Mouse (Mus musculus): Measurements from ENCODE around the gene Mrto4. TPM values are rescaled to one million over a fixed set of nuclear protein-coding genes. Genes with fewer than 3 reads are reported as not detected.
"Not testable (repeated sequence)": the region's sequence is repeated elsewhere in the genome, so short reads cannot be mapped to it uniquely, and the experiment has no call there.

The Mrto4 gene
- polyA plus RNA-seq (2015; fragmentation: Nextera tagmentation; extraction: Ambion mirVana), result 93.3 and 98.9 TPM in 2 replicates

GRCm38 (mm10) chr4:139351931-139352711 is at the start of gene Mrto4, which contains the start of the genes Emc1 and Ubr4:
Gene Mrto4, minus strand, starts transcription at chr4:139352576.
Gene Emc1, plus strand, starts transcription at chr4:139352587.
Gene Ubr4, plus strand, starts transcription at chr4:139352609.
- Histone ChIP-seq H3K36me3 (peaks cover 53% of the 10 kb centered on the region), H3K27me3 (no peaks in the 10 kb centered on the region), H3K4me1 (peaks cover 20% of the 10 kb centered on the region), H3K9ac (peak within 1 kb of the TSS; percentile 89), H3K27ac (peak within 1 kb of the TSS; percentile 96), H3K4me2 (peak within 1 kb of the TSS; percentile 87), H3K9me3 (no peaks in the 10 kb centered on the region), H3K4me3 (peak within 1 kb of the TSS; percentile 78)
- peak; percentile 87 for ATAC-seq (ENCODE audit: insufficient number of reproducible peaks, low FRiP score, low TSS enrichment, low read depth)
- WGBS, result under 1% methylated on average over 64 of the region's 64 CpGs

GRCm38 (mm10) chr4:139400487-139400886 is 48.1 kb upstream of the Mrto4 start:
- Histone ChIP-seq H3K36me3 (peaks cover 93% of the 10 kb centered on the region), H3K27ac (no peak overlapping the region), H3K27me3 (no peaks in the 10 kb centered on the region), H3K4me3 (no peak overlapping the region), H3K9ac (no peak overlapping the region), H3K4me1 (no peaks in the 10 kb centered on the region), H3K9me3 (no peaks in the 10 kb centered on the region), H3K4me2 (no peak overlapping the region)
- 85% methylated on average over 5 of the region's 5 CpGs for WGBS
- ATAC-seq (ENCODE audit: insufficient number of reproducible peaks, low FRiP score, low TSS enrichment, low read depth), result no peak

- no peaks in the 10 kb centered on the region for H3K9me3 ChIP-seq
- H3K4me2 ChIP-seq, result no peak overlapping the region
- H3K4me3 ChIP-seq, result no peak overlapping the region
- 40% methylated on average over 2 of the region's 2 CpGs for WGBS
- peaks cover 93% of the 10 kb centered on the region for H3K36me3 ChIP-seq
- ATAC-seq (ENCODE audit: insufficient number of reproducible peaks, low FRiP score, low TSS enrichment, low read depth), result no peak
- H3K27me3 ChIP-seq, result no peaks in the 10 kb centered on the region
- no peak overlapping the region for H3K9ac ChIP-seq
- H3K27ac ChIP-seq, result no peak overlapping the region
- no peaks in the 10 kb centered on the region for H3K4me1 ChIP-seq
Measured at GRCm38 (mm10) chr4:139395431-139395830, 43.1 kb upstream of the Mrto4 start.

GRCm38 (mm10) chr4:139389557-139389956 is 37.2 kb upstream of the Mrto4 start:
- H3K36me3 ChIP-seq, result peaks cover 50% of the 10 kb centered on the region
- peaks cover 4% of the 10 kb centered on the region; the same call in 1 of the 2 replicates for H3K4me1 ChIP-seq
- WGBS, result 86% methylated on average over 4 of the region's 4 CpGs

GRCm38 (mm10) chr4:139386869-139387319 is 34.5 kb upstream of the Mrto4 start:
- Histone ChIP-seq H3K9me3 (no peaks in the 10 kb centered on the region), H3K27me3 (no peaks in the 10 kb centered on the region), H3K4me1 (peaks cover 11% of the 10 kb centered on the region), H3K27ac (no peak overlapping the region), H3K9ac (no peak overlapping the region), H3K36me3 (peaks cover 27% of the 10 kb centered on the region), H3K4me3 (no peak overlapping the region), H3K4me2 (no peak overlapping the region)
- 69% methylated on average over 6 of the region's 6 CpGs for WGBS
- no peak for ATAC-seq (ENCODE audit: insufficient number of reproducible peaks, low FRiP score, low TSS enrichment, low read depth)

More at GRCm38 (mm10) chr4:139389557-139389956, 37.2 kb upstream of the Mrto4 start:
- no peak overlapping the region for H3K4me2 ChIP-seq
- no peak overlapping the region for H3K4me3 ChIP-seq
- no peaks in the 10 kb centered on the region for H3K27me3 ChIP-seq
- H3K27ac ChIP-seq, result no peak overlapping the region
- no peak overlapping the region for H3K9ac ChIP-seq
- no peaks in the 10 kb centered on the region for H3K9me3 ChIP-seq
- no peak for ATAC-seq (ENCODE audit: insufficient number of reproducible peaks, low FRiP score, low TSS enrichment, low read depth)

GRCm38 (mm10) chr4:139385841-139386240 is 33.5 kb upstream of the Mrto4 start:
- not testable (repeated sequence) for H3K27me3 ChIP-seq; H3K9me3 ChIP-seq; H3K4me2 ChIP-seq; H3K9ac ChIP-seq; H3K27ac ChIP-seq; H3K4me3 ChIP-seq; ATAC-seq (ENCODE audit: insufficient number of reproducible peaks, low FRiP score, low TSS enrichment, low read depth)
- Histone ChIP-seq H3K4me1 (peaks cover 16% of the 10 kb centered on the region), H3K36me3 (peaks cover 16% of the 10 kb centered on the region)
- 89% methylated on average over 5 of the region's 5 CpGs for WGBS

- Histone ChIP-seq H3K4me1 (peaks cover 21% of the 10 kb centered on the region), H3K9ac (no peak overlapping the region), H3K27me3 (no peaks in the 10 kb centered on the region), H3K4me2 (0 out of 2 replicates have a peak overlapping the region, but pooled peaks have one; percentile 8), H3K27ac (no peak overlapping the region), H3K4me3 (no peak overlapping the region), H3K36me3 (peaks cover 13% of the 10 kb centered on the region), H3K9me3 (no peaks in the 10 kb centered on the region)
- no peak for ATAC-seq (ENCODE audit: insufficient number of reproducible peaks, low FRiP score, low TSS enrichment, low read depth)
- 83% methylated on average over 7 of the region's 7 CpGs for WGBS
Measured at GRCm38 (mm10) chr4:139382231-139382630, 29.9 kb upstream of the Mrto4 start.

- H3K27me3 ChIP-seq, result no peaks in the 10 kb centered on the region
- peak overlapping the region; percentile 88 for H3K4me3 ChIP-seq
- peak overlapping the region; percentile 87 for H3K9ac ChIP-seq
- peak overlapping the region; percentile 87 for H3K4me2 ChIP-seq
- 33% methylated on average over 4 of the region's 4 CpGs for WGBS
- H3K4me1 ChIP-seq, result peaks cover 18% of the 10 kb centered on the region; the same call in 1 of the 2 replicates
- H3K9me3 ChIP-seq, result no peaks in the 10 kb centered on the region
- ATAC-seq (ENCODE audit: insufficient number of reproducible peaks, low FRiP score, low TSS enrichment, low read depth), result no peak
- peaks cover 17% of the 10 kb centered on the region for H3K36me3 ChIP-seq
- no peak overlapping the region for H3K27ac ChIP-seq
Measured at GRCm38 (mm10) chr4:139381452-139381845, 29.1 kb upstream of the Mrto4 start.

- ATAC-seq (ENCODE audit: insufficient number of reproducible peaks, low FRiP score, low TSS enrichment, low read depth), result no peak; the same call in 1 of the 2 replicates
- under 1% methylated on average over 44 of the region's 44 CpGs for WGBS
- Histone ChIP-seq H3K36me3 (peaks cover 22% of the 10 kb centered on the region), H3K4me3 (peak overlapping the region; percentile 88), H3K4me2 (peak overlapping the region; percentile 87), H3K27me3 (no peaks in the 10 kb centered on the region), H3K9me3 (no peaks in the 10 kb centered on the region), H3K9ac (peak overlapping the region; percentile 87), H3K27ac (peak overlapping the region; percentile 81), H3K4me1 (peaks cover 18% of the 10 kb centered on the region; the same call in 1 of the 2 replicates)
Measured at GRCm38 (mm10) chr4:139380775-139381451, 28.5 kb upstream of the Mrto4 start.

GRCm38 (mm10) chr4:139380207-139380748 is 27.9 kb upstream of the Mrto4 start:
- H3K4me3 ChIP-seq, result peak overlapping the region; percentile 88
- H3K4me2 ChIP-seq, result peak overlapping the region; percentile 87
- no peaks in the 10 kb centered on the region for H3K9me3 ChIP-seq
- peak overlapping the region; percentile 87 for H3K9ac ChIP-seq
- H3K27me3 ChIP-seq, result no peaks in the 10 kb centered on the region
- ATAC-seq (ENCODE audit: insufficient number of reproducible peaks, low FRiP score, low TSS enrichment, low read depth), result peak; percentile 96
- WGBS, result under 1% methylated on average over 53 of the region's 54 CpGs
- peaks cover 29% of the 10 kb centered on the region for H3K36me3 ChIP-seq
- H3K27ac ChIP-seq, result peak overlapping the region; percentile 93
- H3K4me1 ChIP-seq, result peaks cover 18% of the 10 kb centered on the region; the same call in 1 of the 2 replicates

GRCm38 (mm10) chr4:139379719-139380118 is 27.3 kb upstream of the Mrto4 start:
- peaks cover 18% of the 10 kb centered on the region; the same call in 1 of the 2 replicates for H3K4me1 ChIP-seq
- H3K4me3 ChIP-seq, result peak overlapping the region; percentile 88
- H3K9ac ChIP-seq, result peak overlapping the region; percentile 71
- ATAC-seq (ENCODE audit: insufficient number of reproducible peaks, low FRiP score, low TSS enrichment, low read depth), result no peak
- no peaks in the 10 kb centered on the region for H3K9me3 ChIP-seq
- peak overlapping the region; percentile 79 for H3K4me2 ChIP-seq
- H3K27me3 ChIP-seq, result no peaks in the 10 kb centered on the region
- H3K27ac ChIP-seq, result peak overlapping the region; percentile 93
- peaks cover 34% of the 10 kb centered on the region for H3K36me3 ChIP-seq
- WGBS, result 12% methylated on average over 8 of the region's 8 CpGs
